Mouse (Mus musculus) heart, adult 2 months (tissue): ENCODE data around the gene Nlgn3.

ENCODE experiments used
- CTCF ChIP-seq: fragments of 200-600 bp; IDR thresholded peaks from 2 replicates; pipeline ENCODE4 v1.8.1; 2022; ENCODE audit warnings: antibody characterized with exemption, mild to moderate bottlenecking, moderate library complexity
- POLR2A ChIP-seq: fragments of 200-500 bp; IDR thresholded peaks from 2 replicates; pipeline ENCODE4 v1.6.1; 2011; ENCODE audit warnings: mild to moderate bottlenecking, low read depth, low read length, control low read depth; ENCODE audit not compliant: insufficient read depth

DNA sequence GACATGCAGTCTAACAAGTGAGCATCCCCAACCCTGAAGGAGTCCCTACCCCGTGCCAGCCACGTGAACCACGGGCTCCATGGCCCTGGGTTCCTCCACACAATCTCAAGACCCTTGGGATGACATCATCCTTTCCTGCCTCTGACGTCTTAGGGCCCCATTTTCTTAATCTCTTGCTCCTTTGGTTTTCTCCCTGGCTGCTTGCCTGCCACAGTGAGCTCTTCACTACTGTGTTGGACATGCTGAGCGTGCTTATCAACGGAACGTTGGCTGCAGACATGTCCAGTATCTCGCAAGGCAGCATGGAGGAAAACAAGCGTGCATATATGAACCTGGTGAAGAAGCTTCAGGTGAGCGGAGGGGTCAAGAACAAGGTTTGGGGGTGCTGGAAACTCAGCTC lies 8.9 kb upstream of the Nlgn3 start:
- TF ChIP-seq CTCF: no peak
- TF ChIP-seq POLR2A: no peak
